Mouse (Mus musculus): ENCODE measurements around the gene Gpr37l1. TPM values are rescaled to one million over a fixed set of nuclear protein-coding genes. Genes with fewer than 3 reads are reported as not detected.

Gene Gpr37l1
- polyA plus RNA-seq, 1 experiment from 2014 or later: not detected

DNA sequence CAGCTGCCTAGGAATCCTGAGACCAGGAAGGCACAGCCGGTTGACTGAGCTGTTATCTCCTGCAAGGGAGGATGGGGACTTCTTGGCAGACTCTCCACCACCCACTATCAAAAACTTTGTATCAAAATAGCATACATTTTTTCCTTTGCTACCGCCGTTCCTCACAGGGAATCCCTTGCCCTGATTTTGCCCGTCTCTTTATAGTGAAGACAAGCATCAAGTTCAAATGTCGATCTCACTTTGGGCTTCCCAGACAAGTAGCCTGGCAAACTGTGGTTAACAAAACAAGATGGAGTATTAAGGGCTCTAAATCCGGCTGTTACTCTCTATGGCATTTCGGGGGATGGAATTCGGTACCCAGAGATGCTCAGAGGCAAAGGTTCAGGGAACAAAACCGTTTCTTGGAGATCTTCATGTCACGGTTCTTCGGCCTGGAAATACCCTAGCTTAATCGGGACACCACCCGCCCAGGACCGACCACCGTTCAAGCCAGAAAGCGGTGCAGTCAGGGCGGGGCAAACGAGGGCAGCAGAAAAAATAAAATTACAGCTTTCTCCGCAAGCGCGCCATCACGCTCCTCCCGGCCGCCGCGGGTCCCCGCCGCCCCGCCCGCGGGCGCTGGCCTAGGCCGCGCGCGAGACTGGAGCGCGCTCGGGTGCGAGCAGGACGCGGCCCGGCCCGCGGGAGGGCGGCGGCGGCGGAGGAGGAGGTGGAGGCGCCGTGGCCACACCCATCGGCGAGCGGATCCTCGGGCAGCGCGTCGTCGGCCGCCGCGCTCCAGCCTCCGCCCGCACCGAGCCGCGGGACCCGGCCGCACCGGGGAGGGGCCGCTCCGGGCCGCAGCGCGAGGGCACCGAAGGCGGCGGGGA is 21.2 kb downstream of the Gpr37l1 start, which contains the start of gene Arl8a:
Gene Arl8a, plus strand, starts transcription at position 748 of the 869 bp plus-strand sequence.
- Histone ChIP-seq H3K4me3 (peak within 1 kb of the TSS; percentile 80), H3K27ac (replicated peaks) (peak within 1 kb of the TSS; percentile 77), H3K9ac (peak within 1 kb of the TSS; percentile 90), H3K36me3 (peaks cover 4% of the 10 kb centered on the region), H3K27me3 (replicated peaks) (peaks cover 55% of the 10 kb centered on the region), H3K9me3 (no peaks in the 10 kb centered on the region), H3K4me1 (peaks cover 26% of the 10 kb centered on the region), H3K4me2 (peak within 1 kb of the TSS; percentile 83)
- peak; percentile 59; the same call in 1 of the 2 replicates for ATAC-seq (ENCODE audit: extremely low read depth, insufficient number of reproducible peaks, low FRiP score, low TSS enrichment)
- under 1% methylated on average over 70 of the region's 78 CpGs for WGBS

DNA sequence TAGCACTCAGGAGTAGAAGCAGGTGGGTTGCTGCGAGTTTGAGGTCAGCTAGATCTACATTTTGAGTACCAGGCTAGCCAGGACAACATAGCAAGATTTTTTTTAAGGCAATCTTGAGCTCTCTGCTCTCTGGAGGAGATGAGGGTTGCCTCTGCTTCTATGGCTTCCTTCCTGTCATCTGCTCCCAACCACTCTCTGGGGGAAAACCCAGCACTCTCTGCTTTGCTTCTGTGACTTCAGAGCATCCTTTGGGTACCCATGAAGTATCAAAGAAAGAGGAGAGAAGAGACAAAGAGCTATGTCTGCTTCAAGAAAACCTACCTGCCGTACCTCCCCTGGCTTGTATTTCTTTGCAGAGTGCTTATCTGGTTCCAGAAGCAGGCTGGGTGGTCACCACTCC is 23.5 kb downstream of the Gpr37l1 start:
- Histone ChIP-seq H3K4me1 (peaks cover 24% of the 10 kb centered on the region), H3K27ac (replicated peaks) (no peak overlapping the region), H3K9me3 (no peaks in the 10 kb centered on the region), H3K4me3 (no peak overlapping the region), H3K36me3 (no peaks in the 10 kb centered on the region), H3K27me3 (replicated peaks) (peaks cover 54% of the 10 kb centered on the region), H3K9ac (no peak overlapping the region), H3K4me2 (no peak overlapping the region)
- WGBS: 71% methylated on average over 2 of the region's 2 CpGs
- ATAC-seq (ENCODE audit: extremely low read depth, insufficient number of reproducible peaks, low FRiP score, low TSS enrichment): no peak

- Histone ChIP-seq H3K4me1 (peaks cover 9% of the 10 kb centered on the region), H3K27me3 (replicated peaks) (peaks cover 56% of the 10 kb centered on the region), H3K27ac (replicated peaks) (no peak overlapping the region), H3K4me2 (no peak overlapping the region), H3K9me3 (no peaks in the 10 kb centered on the region), H3K36me3 (no peaks in the 10 kb centered on the region), H3K9ac (no peak overlapping the region), H3K4me3 (no peak overlapping the region)
- ATAC-seq (ENCODE audit: extremely low read depth, insufficient number of reproducible peaks, low FRiP score, low TSS enrichment): no peak
- WGBS: 68% methylated on average over 2 of the region's 2 CpGs
Observed at GRCm38 (mm10) chr1:135142452-135142851, 25.0 kb downstream of the Gpr37l1 start.

DNA sequence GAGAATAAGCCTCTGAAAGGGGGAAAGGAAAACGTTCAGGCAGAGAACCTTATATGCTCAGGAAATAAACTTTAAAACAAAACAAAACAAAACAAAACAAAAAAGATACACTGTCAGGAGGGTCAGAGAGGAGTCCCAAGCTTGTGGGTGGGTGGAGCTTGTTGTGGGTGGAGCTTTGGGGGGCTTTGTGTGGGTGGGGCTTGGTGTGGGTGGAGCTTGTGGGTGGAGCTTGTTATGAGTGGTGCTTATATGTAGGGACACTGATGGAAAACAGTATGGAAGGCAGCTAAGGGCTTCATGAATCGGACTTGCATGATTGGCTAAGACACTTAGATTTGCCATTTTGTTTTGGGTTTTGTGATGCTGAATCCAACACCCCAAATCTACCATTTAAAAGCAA is 27.6 kb downstream of the Gpr37l1 start:
- ATAC-seq (ENCODE audit: extremely low read depth, insufficient number of reproducible peaks, low FRiP score, low TSS enrichment): no peak
- H3K4me1 ChIP-seq: no peaks in the 10 kb centered on the region
- no peak overlapping the region for H3K4me3 ChIP-seq
- 71% methylated on average over 2 of the region's 2 CpGs for WGBS
- no peaks in the 10 kb centered on the region for H3K9me3 ChIP-seq
- no peak overlapping the region for H3K4me2 ChIP-seq
- no peaks in the 10 kb centered on the region for H3K36me3 ChIP-seq
- H3K27me3 ChIP-seq (replicated peaks): peaks cover 55% of the 10 kb centered on the region
- no peak overlapping the region for H3K27ac ChIP-seq (replicated peaks)
- H3K9ac ChIP-seq: no peak overlapping the region

DNA sequence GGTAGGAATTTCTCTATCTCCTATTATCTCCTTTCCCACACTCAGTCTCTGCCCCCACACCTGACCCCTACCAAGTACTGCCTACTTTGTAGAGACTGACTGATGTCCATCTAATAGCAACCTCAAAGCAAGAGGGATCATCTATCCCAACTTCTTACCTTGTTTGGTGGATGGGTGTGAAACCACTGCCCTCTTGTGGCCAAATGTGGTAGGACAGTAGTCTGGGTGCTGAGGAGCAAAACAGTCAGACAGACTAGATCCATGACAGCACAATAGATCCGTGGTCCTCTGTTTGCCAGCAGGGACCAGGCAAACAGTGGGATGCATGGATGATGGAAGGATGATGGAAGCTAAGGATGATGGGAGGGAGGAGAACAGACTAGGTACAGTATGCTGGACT is 31.0 kb downstream of the Gpr37l1 start:
- no peak for ATAC-seq (ENCODE audit: extremely low read depth, insufficient number of reproducible peaks, low FRiP score, low TSS enrichment)
- WGBS: 9% methylated on average over 1 of the region's 1 CpGs
- H3K9ac ChIP-seq: no peak overlapping the region

GRCm38 (mm10) chr1:135135111-135135787 is 32.2 kb downstream of the Gpr37l1 start:
- ATAC-seq (ENCODE audit: extremely low read depth, insufficient number of reproducible peaks, low FRiP score, low TSS enrichment): no peak
- H3K4me1 ChIP-seq: peaks cover 23% of the 10 kb centered on the region
- H3K27me3 ChIP-seq (replicated peaks): peaks cover 43% of the 10 kb centered on the region
- H3K36me3 ChIP-seq: no peaks in the 10 kb centered on the region
- WGBS: 79% methylated on average over 8 of the region's 8 CpGs
- no peak overlapping the region for H3K4me2 ChIP-seq
- no peak overlapping the region for H3K4me3 ChIP-seq
- H3K27ac ChIP-seq (replicated peaks): no peak overlapping the region
- no peak overlapping the region for H3K9ac ChIP-seq
- no peaks in the 10 kb centered on the region for H3K9me3 ChIP-seq

More for the DNA sequence above, 31.0 kb downstream of the Gpr37l1 start:
- Histone ChIP-seq H3K4me3 (no peak overlapping the region), H3K4me1 (peaks cover 15% of the 10 kb centered on the region), H3K27me3 (replicated peaks) (peaks cover 43% of the 10 kb centered on the region), H3K4me2 (no peak overlapping the region), H3K36me3 (no peaks in the 10 kb centered on the region), H3K9me3 (no peaks in the 10 kb centered on the region), H3K27ac (replicated peaks) (no peak overlapping the region)

GRCm38 (mm10) chr1:135133678-135134435 is 33.6 kb downstream of the Gpr37l1 start:
- H3K4me1 ChIP-seq: peaks cover 23% of the 10 kb centered on the region
- peaks cover 53% of the 10 kb centered on the region for H3K27me3 ChIP-seq (replicated peaks)
- H3K9me3 ChIP-seq: no peaks in the 10 kb centered on the region
- no peaks in the 10 kb centered on the region for H3K36me3 ChIP-seq
- ATAC-seq (ENCODE audit: extremely low read depth, insufficient number of reproducible peaks, low FRiP score, low TSS enrichment): no peak
- no peak overlapping the region for H3K9ac ChIP-seq
- no peak overlapping the region for H3K4me2 ChIP-seq
- H3K27ac ChIP-seq (replicated peaks): no peak overlapping the region
- no peak overlapping the region for H3K4me3 ChIP-seq
- 66% methylated on average over 10 of the region's 10 CpGs for WGBS

DNA sequence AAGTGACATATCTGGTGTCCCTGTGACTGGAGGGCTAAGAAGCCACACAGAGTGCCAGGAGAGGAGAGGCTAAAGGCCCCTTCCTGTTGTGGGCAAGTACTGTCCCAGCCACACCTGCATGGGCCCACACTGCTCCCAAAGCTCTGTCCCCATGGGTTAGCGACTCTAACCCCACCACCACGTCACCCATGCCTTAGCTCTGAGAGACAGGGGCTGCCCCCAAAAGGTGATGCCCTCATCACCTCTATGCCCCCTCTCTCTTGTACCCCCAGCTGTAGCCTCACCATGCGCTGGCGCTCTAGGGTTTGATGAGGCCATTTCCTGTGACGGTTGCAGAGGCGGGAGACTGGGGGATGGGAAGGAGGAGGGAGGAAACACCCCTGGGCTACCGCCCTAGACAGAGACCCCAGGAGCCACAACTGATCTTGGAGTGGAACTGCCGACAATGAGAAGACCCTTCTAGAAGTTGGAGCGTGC is 34.5 kb downstream of the Gpr37l1 start:
- no peak overlapping the region for H3K4me2 ChIP-seq
- no peak for ATAC-seq (ENCODE audit: extremely low read depth, insufficient number of reproducible peaks, low FRiP score, low TSS enrichment)
- no peak overlapping the region for H3K27ac ChIP-seq (replicated peaks)
- no peak overlapping the region for H3K9ac ChIP-seq
- H3K36me3 ChIP-seq: no peaks in the 10 kb centered on the region
- no peak overlapping the region for H3K4me3 ChIP-seq
- H3K4me1 ChIP-seq: peaks cover 23% of the 10 kb centered on the region
- 72% methylated on average over 9 of the region's 9 CpGs for WGBS
- H3K27me3 ChIP-seq (replicated peaks): peaks cover 60% of the 10 kb centered on the region
- no peaks in the 10 kb centered on the region for H3K9me3 ChIP-seq

- 14% methylated on average over 10 of the region's 10 CpGs for WGBS
- Histone ChIP-seq H3K36me3 (no peaks in the 10 kb centered on the region), H3K27ac (replicated peaks) (0 out of 2 replicates have a peak within 1 kb of the TSS, but pooled peaks have one; percentile 49), H3K4me2 (no peak within 1 kb of the TSS; the same call in 1 of the 2 replicates), H3K27me3 (replicated peaks) (peaks cover 64% of the 10 kb centered on the region), H3K9me3 (no peaks in the 10 kb centered on the region), H3K4me3 (no peak within 1 kb of the TSS), H3K4me1 (peaks cover 28% of the 10 kb centered on the region), H3K9ac (no peak within 1 kb of the TSS)
- ATAC-seq (ENCODE audit: extremely low read depth, insufficient number of reproducible peaks, low FRiP score, low TSS enrichment): no peak
Observed at GRCm38 (mm10) chr1:135132473-135132872, 35.0 kb downstream of the Gpr37l1 start, which contains the start of gene Ptpn7. Ptpn7 (plus strand) TSS chr1:135132700.

GRCm38 (mm10) chr1:135131560-135131959 is 35.9 kb downstream of the Gpr37l1 start:
- no peaks in the 10 kb centered on the region for H3K9me3 ChIP-seq
- H3K4me2 ChIP-seq: no peak overlapping the region
- no peaks in the 10 kb centered on the region for H3K36me3 ChIP-seq
- no peak for ATAC-seq (ENCODE audit: extremely low read depth, insufficient number of reproducible peaks, low FRiP score, low TSS enrichment)
- peaks cover 36% of the 10 kb centered on the region for H3K4me1 ChIP-seq
- no peak overlapping the region for H3K9ac ChIP-seq
- WGBS: 41% methylated on average over 8 of the region's 8 CpGs
- no peak overlapping the region for H3K4me3 ChIP-seq
- H3K27me3 ChIP-seq (replicated peaks): peaks cover 71% of the 10 kb centered on the region
- 0 out of 2 replicates have a peak overlapping the region, but pooled peaks have one; percentile 49 for H3K27ac ChIP-seq (replicated peaks)

- no peaks in the 10 kb centered on the region for H3K36me3 ChIP-seq
- WGBS: 16% methylated on average over 6 of the region's 6 CpGs
- H3K4me1 ChIP-seq: peaks cover 41% of the 10 kb centered on the region
- H3K27me3 ChIP-seq (replicated peaks): peaks cover 73% of the 10 kb centered on the region
- no peak for ATAC-seq (ENCODE audit: extremely low read depth, insufficient number of reproducible peaks, low FRiP score, low TSS enrichment)
- H3K9me3 ChIP-seq: no peaks in the 10 kb centered on the region
- H3K27ac ChIP-seq (replicated peaks): 0 out of 2 replicates have a peak overlapping the region, but pooled peaks have one; percentile 49
- no peak overlapping the region for H3K4me2 ChIP-seq
- no peak overlapping the region for H3K9ac ChIP-seq
- H3K4me3 ChIP-seq: no peak overlapping the region
Observed at GRCm38 (mm10) chr1:135131034-135131433, 36.4 kb downstream of the Gpr37l1 start.
